Mouse (Mus musculus): ENCODE data around the gene Gm45716.
"Not testable (repeated sequence)": the region's sequence is repeated elsewhere in the genome, so short reads cannot be mapped to it uniquely, and the experiment has no call there.

Gene Gm45716

GRCm38 (mm10) chr11:90280069-90280468 is 92.6 kb downstream of the Gm45716 start:
- DNase-seq (ENCODE audit: extremely low read depth, insufficient read length, low spot score) = no peak

- not testable (repeated sequence) for DNase-seq (ENCODE audit: extremely low read depth, insufficient read length, low spot score)
Measured at GRCm38 (mm10) chr11:90281943-90282342, 94.5 kb downstream of the Gm45716 start.

- no peak for DNase-seq (ENCODE audit: extremely low read depth, insufficient read length, low spot score)
Measured at GRCm38 (mm10) chr11:90283159-90283558, 95.7 kb downstream of the Gm45716 start.

- no peak for DNase-seq (ENCODE audit: extremely low read depth, insufficient read length, low spot score)
Measured at GRCm38 (mm10) chr11:90283601-90284000, 96.1 kb downstream of the Gm45716 start.

GRCm38 (mm10) chr11:90284079-90284478 is 96.6 kb downstream of the Gm45716 start:
- DNase-seq (ENCODE audit: extremely low read depth, insufficient read length, low spot score) = no peak

GRCm38 (mm10) chr11:90284623-90285022 is 97.1 kb downstream of the Gm45716 start:
- no peak for DNase-seq (ENCODE audit: extremely low read depth, insufficient read length, low spot score)

GRCm38 (mm10) chr11:90286550-90287154 is 99.2 kb downstream of the Gm45716 start:
- peak; percentile 30 for DNase-seq (ENCODE audit: extremely low read depth, insufficient read length, low spot score)

GRCm38 (mm10) chr11:90291156-90291555 is 103.7 kb downstream of the Gm45716 start:
- DNase-seq (ENCODE audit: extremely low read depth, insufficient read length, low spot score) = no peak

- DNase-seq (ENCODE audit: extremely low read depth, insufficient read length, low spot score) = no peak
Measured at GRCm38 (mm10) chr11:90292766-90293165, 105.3 kb downstream of the Gm45716 start.

- no peak for DNase-seq (ENCODE audit: extremely low read depth, insufficient read length, low spot score)
Measured at GRCm38 (mm10) chr11:90294622-90295021, 107.1 kb downstream of the Gm45716 start.

Measured in 3134 (cell line).